Mouse (Mus musculus) stomach, embryonic 16.5 days (tissue): ENCODE results near the gene Adamts12. TPM values are rescaled to one million over a fixed set of nuclear protein-coding genes. Genes with fewer than 3 reads are reported as not detected.

ENCODE experiments used
- ATAC-seq: fragments of 200-750 bp; cut with Nextera tagmentation; 2 replicates; pipeline ENCODE4 v1.8.0; 2017; ENCODE audit warnings: moderate number of reproducible peaks, moderate TSS enrichment; ENCODE audit not compliant: insufficient read depth, low FRiP score
- H3K27ac ChIP-seq: fragments of 300-500 bp; sonication (generic); 2 replicates; pipeline ENCODE4 v1.5.1; 2014; ENCODE audit warnings: low read length
- H3K27me3 ChIP-seq: fragments of 300-500 bp; sonication (generic); 2 replicates; pipeline ENCODE4 v1.6.1; 2014; ENCODE audit warnings: low read length, control low read depth, mixed read lengths; ENCODE audit not compliant: control insufficient read depth, insufficient read depth
- H3K36me3 ChIP-seq: fragments of 300-500 bp; sonication (generic); 2 replicates; pipeline ENCODE4 v1.6.1; 2014; ENCODE audit warnings: low read length; ENCODE audit not compliant: control insufficient read depth, insufficient read depth
- H3K4me1 ChIP-seq: fragments of 300-500 bp; sonication (generic); 2 replicates; pipeline ENCODE4 v1.6.1; 2014; ENCODE audit warnings: low read length, control low read depth, mixed read lengths; ENCODE audit not compliant: control insufficient read depth, insufficient read depth
- H3K4me2 ChIP-seq: fragments of 300-500 bp; sonication (generic); 2 replicates; pipeline ENCODE4 v1.6.1; 2014; ENCODE audit warnings: low read depth, low read length, mixed read lengths
- H3K4me3 ChIP-seq: fragments of 300-500 bp; sonication (generic); replicated peaks from 2 replicates; pipeline ENCODE4 v1.5.1; 2014; ENCODE audit warnings: mild to moderate bottlenecking, low read length
- H3K9ac ChIP-seq: fragments of 300-500 bp; sonication (generic); 2 replicates; pipeline ENCODE4 v1.6.1; 2014; ENCODE audit warnings: low read length
- H3K9me3 ChIP-seq: fragments of 300-500 bp; sonication (generic); replicated peaks from 2 replicates; pipeline ENCODE4 v1.6.1; 2016; ENCODE audit warnings: low read length, control low read depth; ENCODE audit not compliant: control insufficient read depth
- whole genome bisulfite sequencing: fragments of 180-500 bp; shearing (Covaris S2); extraction: QIAGEN DNeasy Blood & Tissue Kit; methylation state at CpG from one replicate; pipeline ENCODE4 v1.1.7; 2014; 5-methylcytosine and 5-hydroxymethylcytosine counted together
- polyA plus RNA-seq: library from polyadenylated mRNA; unstranded; fragments of >200 nt; fragmentation: Nextera tagmentation; extraction: Ambion mirVana; gene quantifications from 2 replicates; pipeline ENCODE4 v1.2.1, GENCODE M21; 2015

Adamts12 gene
- 2.2 and 2.8 TPM in 2 replicates for polyA plus RNA-seq

- 2% methylated on average over 25 of the region's 25 CpGs for WGBS
- H3K4me2 ChIP-seq: peak within 1 kb of the TSS; percentile 66
These were observed at the start of gene Adamts12 for GRCm38 (mm10) chr15:11064558-11065411. Adamts12 (plus strand) TSS chr15:11064790.

DNA sequence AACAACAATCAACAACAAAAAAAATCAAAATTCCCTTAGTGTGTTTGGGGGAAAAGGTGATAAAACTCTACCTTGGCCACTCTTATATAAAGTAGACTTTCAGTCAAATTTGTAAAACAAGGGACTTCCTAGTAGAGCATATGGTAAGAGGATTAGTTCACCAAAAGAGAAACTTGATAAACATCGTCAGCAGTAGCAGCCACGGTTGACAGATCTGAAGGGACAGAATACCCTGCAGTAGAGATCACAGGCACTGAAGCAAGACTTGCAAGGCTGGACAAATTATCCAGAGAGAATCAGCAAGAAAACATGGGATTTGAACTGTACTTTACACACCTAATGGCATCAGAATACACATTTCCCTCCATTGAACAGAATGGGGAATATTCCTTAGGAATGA is 49.7 kb upstream of the Adamts12 start:
- ATAC-seq: no peak
- H3K4me1 ChIP-seq: no peaks in the 10 kb centered on the region
- H3K9ac ChIP-seq: no peak overlapping the region
- no peaks in the 10 kb centered on the region for H3K27me3 ChIP-seq
- no peak overlapping the region for H3K4me2 ChIP-seq
- H3K36me3 ChIP-seq: no peaks in the 10 kb centered on the region
- no peak overlapping the region for H3K4me3 ChIP-seq
- WGBS: 59% methylated on average over 2 of the region's 2 CpGs
- no peaks in the 10 kb centered on the region for H3K9me3 ChIP-seq
- no peak overlapping the region for H3K27ac ChIP-seq

More at GRCm38 (mm10) chr15:11064558-11065411, at the start of gene Adamts12:
- peak within 1 kb of the TSS; percentile 73 for H3K9ac ChIP-seq
- ATAC-seq: peak; percentile 89
- peaks cover 18% of the 10 kb centered on the region for H3K4me1 ChIP-seq
- no peaks in the 10 kb centered on the region for H3K36me3 ChIP-seq
- H3K9me3 ChIP-seq: no peaks in the 10 kb centered on the region
- no peaks in the 10 kb centered on the region for H3K27me3 ChIP-seq
- peak within 1 kb of the TSS; percentile 53 for H3K4me3 ChIP-seq
- peak within 1 kb of the TSS; percentile 94 for H3K27ac ChIP-seq

DNA sequence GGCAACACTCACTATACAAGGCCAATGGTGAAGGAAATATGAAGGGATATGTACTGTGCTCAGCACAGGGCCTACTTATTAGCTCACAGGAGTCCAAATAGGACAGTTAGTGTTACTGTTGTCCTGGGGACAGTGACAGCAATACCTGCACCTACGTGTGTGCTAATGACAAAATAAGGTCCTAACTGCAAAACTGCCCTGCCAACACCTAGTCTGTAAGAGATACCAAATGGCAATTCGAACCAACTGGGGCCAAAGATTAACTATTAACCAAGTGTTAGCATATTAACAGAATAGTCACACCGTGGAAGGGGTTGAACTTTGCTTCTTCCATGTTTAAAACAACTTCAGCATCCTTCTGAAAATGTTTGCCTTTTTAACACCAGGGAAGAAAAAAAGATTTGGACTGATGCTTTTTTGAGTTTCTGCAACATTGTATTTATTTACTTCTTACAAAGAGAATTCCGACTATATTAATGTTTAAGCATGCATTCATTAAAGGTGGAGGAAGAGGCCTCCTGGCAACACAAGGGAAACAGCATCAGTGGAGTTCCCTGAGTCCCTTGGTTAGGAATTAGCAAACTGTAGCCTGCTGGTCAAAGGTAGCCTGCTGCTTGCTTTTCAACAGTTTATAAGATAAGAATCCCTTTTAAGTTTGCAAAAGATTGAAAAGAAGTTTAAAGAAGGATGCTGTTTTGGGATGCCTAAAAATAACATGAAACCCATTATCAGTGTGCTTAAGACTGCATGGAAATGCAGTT is 37.6 kb upstream of the Adamts12 start:
- no peak for ATAC-seq
- H3K4me3 ChIP-seq: no peak overlapping the region
- H3K36me3 ChIP-seq: no peaks in the 10 kb centered on the region
- no peak overlapping the region for H3K4me2 ChIP-seq
- no peak overlapping the region for H3K9ac ChIP-seq
- no peaks in the 10 kb centered on the region for H3K27me3 ChIP-seq
- H3K27ac ChIP-seq: no peak overlapping the region
- H3K4me1 ChIP-seq: no peaks in the 10 kb centered on the region
- H3K9me3 ChIP-seq: no peaks in the 10 kb centered on the region
- 42% methylated on average over 4 of the region's 4 CpGs for WGBS

DNA sequence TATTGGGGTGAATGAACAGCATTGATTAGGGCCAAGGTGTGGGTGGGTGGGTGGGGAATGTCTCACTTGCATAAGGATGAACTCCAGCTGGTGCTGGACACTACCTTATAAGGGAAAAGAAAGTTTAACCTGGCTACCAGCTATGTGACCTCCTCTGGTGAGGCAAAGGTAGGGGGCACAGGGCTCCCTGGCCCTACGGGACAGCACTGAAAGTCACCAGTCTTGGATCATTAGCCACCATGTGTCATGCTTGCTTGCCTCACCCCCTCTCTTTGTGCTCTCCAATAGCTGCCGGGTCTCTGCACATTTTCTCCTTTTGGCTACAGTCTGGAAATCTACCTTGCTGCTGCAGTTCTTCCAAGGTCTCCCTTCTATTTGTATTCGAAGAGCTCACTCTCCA is 34.4 kb upstream of the Adamts12 start:
- H3K36me3 ChIP-seq: no peaks in the 10 kb centered on the region
- no peaks in the 10 kb centered on the region for H3K4me1 ChIP-seq
- H3K27ac ChIP-seq: no peak overlapping the region
- H3K9ac ChIP-seq: no peak overlapping the region
- 77% methylated on average over 3 of the region's 3 CpGs for WGBS
- H3K4me2 ChIP-seq: no peak overlapping the region
- no peak for ATAC-seq
- no peak overlapping the region for H3K4me3 ChIP-seq
- no peaks in the 10 kb centered on the region for H3K9me3 ChIP-seq
- peaks cover 16% of the 10 kb centered on the region for H3K27me3 ChIP-seq

DNA sequence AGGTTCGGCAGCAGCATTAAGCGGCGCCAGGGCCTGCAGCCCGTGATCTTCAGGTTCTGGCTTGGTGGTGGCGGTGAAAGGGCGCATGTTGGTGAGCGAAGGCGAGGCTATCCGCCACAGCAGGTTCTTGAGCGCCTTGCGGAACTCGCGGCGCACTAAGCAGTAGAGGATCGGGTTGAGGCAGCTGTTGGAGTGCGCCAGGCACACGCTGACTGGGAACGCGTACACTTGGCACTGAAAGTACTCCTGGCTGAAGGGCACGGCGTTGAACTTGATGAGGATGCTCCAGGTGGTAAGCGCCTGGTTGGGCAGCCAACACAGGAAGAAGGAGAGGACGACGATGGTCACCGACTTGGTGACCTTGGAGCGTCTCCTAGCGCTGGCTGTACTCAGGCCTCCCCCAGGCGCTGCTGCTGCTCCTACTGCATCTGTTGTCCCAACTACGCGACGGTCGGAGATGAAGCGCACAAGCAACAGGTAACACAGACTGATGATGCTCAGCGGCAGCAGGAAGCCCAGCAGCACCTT is 28.6 kb upstream of the Adamts12 start:
- 3% methylated on average over 34 of the region's 34 CpGs for WGBS
- Histone ChIP-seq H3K4me3 (peak overlapping the region; percentile 39), H3K9ac (no peak overlapping the region), H3K27me3 (peaks cover 49% of the 10 kb centered on the region), H3K4me1 (peaks cover 8% of the 10 kb centered on the region; the same call in 1 of the 2 replicates), H3K36me3 (no peaks in the 10 kb centered on the region), H3K27ac (no peak overlapping the region), H3K9me3 (no peaks in the 10 kb centered on the region), H3K4me2 (peak overlapping the region; percentile 57)
- ATAC-seq: no peak

GRCm38 (mm10) chr15:11036535-11037375 is 27.8 kb upstream of the Adamts12 start:
- Histone ChIP-seq H3K27ac (no peak overlapping the region), H3K4me2 (peak overlapping the region; percentile 57), H3K9ac (no peak overlapping the region), H3K4me3 (peak overlapping the region; percentile 39), H3K9me3 (no peaks in the 10 kb centered on the region), H3K36me3 (no peaks in the 10 kb centered on the region), H3K27me3 (peaks cover 49% of the 10 kb centered on the region), H3K4me1 (peaks cover 8% of the 10 kb centered on the region; the same call in 1 of the 2 replicates)
- WGBS: 2% methylated on average over 49 of the region's 49 CpGs
- ATAC-seq: no peak

GRCm38 (mm10) chr15:11037376-11037695 is 27.3 kb upstream of the Adamts12 start:
- no peak for ATAC-seq
- WGBS: 3% methylated on average over 8 of the region's 8 CpGs
- H3K9ac ChIP-seq: no peak overlapping the region
- no peak overlapping the region for H3K27ac ChIP-seq
- peak overlapping the region; percentile 39 for H3K4me3 ChIP-seq
- peak overlapping the region; percentile 57 for H3K4me2 ChIP-seq
- no peaks in the 10 kb centered on the region for H3K36me3 ChIP-seq
- peaks cover 8% of the 10 kb centered on the region; the same call in 1 of the 2 replicates for H3K4me1 ChIP-seq
- peaks cover 49% of the 10 kb centered on the region for H3K27me3 ChIP-seq
- no peaks in the 10 kb centered on the region for H3K9me3 ChIP-seq

DNA sequence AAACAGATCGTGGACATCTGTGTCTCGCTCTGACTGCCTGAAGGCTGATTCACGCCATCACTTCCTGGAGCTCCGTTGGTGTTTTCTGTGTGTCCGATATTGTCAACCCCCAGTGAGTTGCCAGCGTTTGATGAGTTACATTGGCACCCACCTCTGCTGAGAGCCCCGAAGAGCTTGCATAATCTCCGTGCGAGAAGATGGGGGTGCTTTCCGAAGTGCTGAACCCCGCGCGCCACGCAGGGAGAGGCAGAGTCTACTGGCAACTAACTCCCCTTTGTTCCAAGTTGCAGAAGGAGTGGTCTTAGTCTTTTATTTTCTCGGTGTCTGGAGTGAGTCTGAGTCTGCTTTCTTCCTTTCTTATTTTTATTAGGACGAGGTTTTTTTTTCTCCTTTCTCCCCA is 26.9 kb upstream of the Adamts12 start, which contains the start of gene Rxfp3:
Rxfp3 (minus strand) TSS at position 281 of the 400 bp plus-strand sequence.
- Histone ChIP-seq H3K4me3 (peak within 1 kb of the TSS; percentile 39), H3K9ac (no peak within 1 kb of the TSS), H3K4me2 (peak within 1 kb of the TSS; percentile 57), H3K9me3 (no peaks in the 10 kb centered on the region), H3K27me3 (peaks cover 49% of the 10 kb centered on the region), H3K36me3 (no peaks in the 10 kb centered on the region), H3K27ac (no peak within 1 kb of the TSS), H3K4me1 (peaks cover 8% of the 10 kb centered on the region; the same call in 1 of the 2 replicates)
- no peak for ATAC-seq
- WGBS: 3% methylated on average over 16 of the region's 16 CpGs
